Mouse (Mus musculus) urinary bladder, postnatal 0 days (tissue): ENCODE results near the gene Podxl. TPM values are rescaled to one million over a fixed set of nuclear protein-coding genes. Genes with fewer than 3 reads are reported as not detected.

Experiments
- polyA plus RNA-seq: library from polyadenylated mRNA; unstranded; fragments of >200 nt; fragmentation: Nextera tagmentation; extraction: Ambion mirVana; gene quantifications from 2 replicates; pipeline ENCODE4 v1.2.1, GENCODE M21; 2015

Podxl gene
- polyA plus RNA-seq, result 10.5 and 11.8 TPM in 2 replicates

GRCm38 (mm10) chr6:31563235-31564181 is at the start of gene Podxl:
Gene Podxl, minus strand, starts transcription at chr6:31563981.

Other genes starting within 250 kb of the Podxl start
- gene Mkln1, start 165.2 kb downstream of the Podxl start, polyA plus RNA-seq, result 117 and 138 TPM in 2 replicates